Mouse (Mus musculus) neural tube, embryonic 12.5 days (tissue): ENCODE data around the gene Slc38a2. TPM values are rescaled to one million over a fixed set of nuclear protein-coding genes. Genes with fewer than 3 reads are reported as not detected.

ENCODE experiments used
- ATAC-seq: fragments of 200-750 bp; cut with Nextera tagmentation; 2 replicates; pipeline ENCODE4 v1.8.0; 2017; ENCODE audit warnings: low read depth, mild to moderate bottlenecking, moderate TSS enrichment, moderate library complexity; ENCODE audit not compliant: low FRiP score
- H3K27ac ChIP-seq: fragments of 300-500 bp; sonication (generic); 2 replicates; pipeline ENCODE4 v1.5.1; 2016
- H3K27me3 ChIP-seq: fragments of 300-500 bp; sonication (generic); replicated peaks from 2 replicates; pipeline ENCODE4 v1.6.1; 2016; ENCODE audit warnings: mild to moderate bottlenecking
- H3K36me3 ChIP-seq: fragments of 300-500 bp; sonication (generic); 2 replicates; pipeline ENCODE4 v1.6.1; 2016; ENCODE audit warnings: mild to moderate bottlenecking
- H3K4me1 ChIP-seq: fragments of 300-500 bp; sonication (generic); 2 replicates; pipeline ENCODE4 v1.6.1; 2016
- H3K4me2 ChIP-seq: fragments of 300-500 bp; sonication (generic); replicated peaks from 2 replicates; pipeline ENCODE4 v1.6.1; 2016; ENCODE audit warnings: mild to moderate bottlenecking
- H3K4me3 ChIP-seq: fragments of 300-500 bp; sonication (generic); 2 replicates; pipeline ENCODE4 v1.5.1; 2016
- H3K9ac ChIP-seq: fragments of 300-500 bp; sonication (generic); 2 replicates; pipeline ENCODE4 v1.6.1; 2016; ENCODE audit warnings: mild to moderate bottlenecking
- H3K9me3 ChIP-seq: fragments of 300-500 bp; sonication (generic); 2 replicates; pipeline ENCODE4 v1.6.1; 2016; ENCODE audit warnings: mild to moderate bottlenecking
- WGBS: fragments of 180-500 bp; shearing (Covaris S2); methylation state at CpG from one replicate; pipeline ENCODE4 v1.1.7; 2016; 5-methylcytosine and 5-hydroxymethylcytosine counted together
- polyA plus RNA-seq: library from polyadenylated mRNA; unstranded; fragments of >200 nt; fragmentation: Nextera tagmentation; extraction: Ambion mirVana; gene quantifications from 2 replicates; pipeline ENCODE4 v1.2.1, GENCODE M21; 2016

Slc38a2 gene
- polyA plus RNA-seq, 1 experiment from 2014 or later = 176 TPM

GRCm38 (mm10) chr15:96641821-96642435, 57.6 kb downstream of the Slc38a2 start:
- Histone ChIP-seq H3K9me3 (no peaks in the 10 kb centered on the region), H3K4me3 (peak overlapping the region; percentile 81), H3K9ac (peak overlapping the region; percentile 99), H3K4me1 (peaks cover 26% of the 10 kb centered on the region), H3K4me2 (peak overlapping the region; percentile 80), H3K27ac (peak overlapping the region; percentile 99), H3K36me3 (peaks cover 14% of the 10 kb centered on the region), H3K27me3 (no peaks in the 10 kb centered on the region)
- peak; percentile 23 for ATAC-seq
- under 1% methylated on average over 31 of the region's 31 CpGs for WGBS

DNA sequence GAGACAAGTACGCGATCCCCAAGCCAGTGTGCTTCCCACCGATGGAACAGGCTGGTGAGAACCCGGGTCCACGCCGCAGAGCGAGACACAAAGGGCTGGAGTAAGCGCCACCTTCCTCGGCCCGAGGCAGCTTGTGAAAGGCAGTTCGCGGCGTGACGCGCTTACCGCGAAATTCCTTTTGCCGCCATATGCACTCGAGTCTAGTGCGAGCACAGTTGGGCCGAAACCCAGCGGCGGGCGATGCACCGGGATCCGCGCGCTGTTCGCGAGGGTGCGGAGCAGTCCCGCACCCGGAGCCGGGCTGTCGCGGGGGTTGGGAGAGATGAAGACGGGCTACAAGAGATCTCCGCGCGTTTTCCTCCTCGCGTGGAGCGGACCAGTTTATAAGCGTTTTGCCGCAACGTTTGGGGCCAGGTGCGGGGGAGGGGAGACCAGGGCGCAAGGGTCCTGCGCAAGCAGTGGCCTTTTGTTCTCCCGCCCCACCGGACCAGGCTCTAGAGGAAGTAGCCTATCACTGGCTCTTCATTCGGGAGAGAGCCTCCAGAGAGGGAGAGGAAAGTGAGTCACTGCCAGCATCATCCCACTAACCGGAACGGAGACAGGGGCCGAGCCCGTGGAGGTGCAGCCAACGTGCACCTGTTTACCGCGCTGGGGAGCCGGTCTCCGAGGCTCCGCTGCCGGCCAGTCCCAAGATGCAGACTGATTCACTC, 58.3 kb downstream of the Slc38a2 start:
- H3K27me3 ChIP-seq = no peaks in the 10 kb centered on the region
- peak overlapping the region; percentile 99 for H3K27ac ChIP-seq
- peak overlapping the region; percentile 80 for H3K4me2 ChIP-seq
- H3K9ac ChIP-seq = peak overlapping the region; percentile 99
- peak; percentile 61 for ATAC-seq
- H3K4me1 ChIP-seq = peaks cover 26% of the 10 kb centered on the region
- WGBS = under 1% methylated on average over 63 of the region's 63 CpGs
- peaks cover 3% of the 10 kb centered on the region; the same call in 1 of the 2 replicates for H3K9me3 ChIP-seq
- H3K4me3 ChIP-seq = peak overlapping the region; percentile 81
- H3K36me3 ChIP-seq = peaks cover 18% of the 10 kb centered on the region

- peaks cover 10% of the 10 kb centered on the region; the same call in 1 of the 2 replicates for H3K9me3 ChIP-seq
- peak overlapping the region; percentile 99 for H3K9ac ChIP-seq
- H3K4me1 ChIP-seq = peaks cover 26% of the 10 kb centered on the region
- H3K27me3 ChIP-seq = no peaks in the 10 kb centered on the region
- peaks cover 26% of the 10 kb centered on the region for H3K36me3 ChIP-seq
- peak overlapping the region; percentile 81 for H3K4me3 ChIP-seq
- peak overlapping the region; percentile 99 for H3K27ac ChIP-seq
- ATAC-seq = no peak
- whole genome bisulfite sequencing = 8% methylated on average over 16 of the region's 16 CpGs
- peak overlapping the region; percentile 80 for H3K4me2 ChIP-seq
Observed at GRCm38 (mm10) chr15:96640291-96640985, 59.1 kb downstream of the Slc38a2 start.

GRCm38 (mm10) chr15:96639630-96640029, 59.9 kb downstream of the Slc38a2 start:
- Histone ChIP-seq H3K27me3 (no peaks in the 10 kb centered on the region), H3K4me2 (peak overlapping the region; percentile 80), H3K36me3 (peaks cover 33% of the 10 kb centered on the region), H3K27ac (no peak overlapping the region), H3K4me3 (peak overlapping the region; percentile 81), H3K9ac (peak overlapping the region; percentile 99), H3K4me1 (peaks cover 26% of the 10 kb centered on the region), H3K9me3 (peaks cover 17% of the 10 kb centered on the region; the same call in 1 of the 2 replicates)
- ATAC-seq = no peak
- WGBS = 70% methylated on average over 8 of the region's 8 CpGs

- H3K27ac ChIP-seq = no peak overlapping the region
- 88% methylated on average over 2 of the region's 2 CpGs for WGBS
Observed at GRCm38 (mm10) chr15:96638656-96639055, 60.9 kb downstream of the Slc38a2 start.

DNA sequence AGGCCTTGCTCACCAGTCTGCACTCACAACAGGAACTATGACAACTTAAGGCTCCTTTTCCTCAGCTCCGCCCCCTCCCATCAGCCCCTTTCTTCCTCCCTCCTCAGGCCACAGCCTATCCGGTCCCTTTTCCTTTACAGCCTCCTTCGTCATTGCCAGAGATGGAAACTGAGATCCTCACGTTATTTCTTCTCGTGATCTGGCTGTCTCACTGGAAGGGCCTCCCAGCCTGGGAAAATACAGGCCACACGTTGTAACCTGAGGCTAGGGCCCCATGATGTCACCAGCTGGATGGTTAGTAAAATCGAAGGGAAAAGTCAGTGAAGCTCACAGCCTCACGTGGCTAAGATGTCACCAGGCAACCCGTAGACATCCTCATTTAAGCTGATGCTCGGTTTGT, 61.4 kb downstream of the Slc38a2 start:
- Histone ChIP-seq H3K27me3 (no peaks in the 10 kb centered on the region), H3K4me3 (no peak overlapping the region), H3K4me1 (peaks cover 23% of the 10 kb centered on the region), H3K27ac (no peak overlapping the region), H3K36me3 (peaks cover 44% of the 10 kb centered on the region), H3K9me3 (peaks cover 27% of the 10 kb centered on the region; the same call in 1 of the 2 replicates), H3K9ac (no peak overlapping the region), H3K4me2 (peak overlapping the region; percentile 34; the same call in 1 of the 2 replicates)
- ATAC-seq = no peak
- WGBS = 72% methylated on average over 10 of the region's 10 CpGs

More at GRCm38 (mm10) chr15:96638656-96639055, 60.9 kb downstream of the Slc38a2 start:
- ATAC-seq = no peak
- Histone ChIP-seq H3K4me1 (peaks cover 24% of the 10 kb centered on the region), H3K27me3 (no peaks in the 10 kb centered on the region), H3K36me3 (peaks cover 39% of the 10 kb centered on the region), H3K4me2 (peak overlapping the region; percentile 80), H3K9me3 (peaks cover 22% of the 10 kb centered on the region; the same call in 1 of the 2 replicates), H3K4me3 (no peak overlapping the region), H3K9ac (no peak overlapping the region)

Other genes with a start within 250 kb of the Slc38a2 start
- gene Scaf11, start 238.9 kb downstream of the Slc38a2 start, polyA plus RNA-seq = 73.9 and 80.1 TPM in 2 replicates
- 151 and 161 TPM in 2 replicates for gene Slc38a1, start 56.8 kb downstream of the Slc38a2 start, polyA plus RNA-seq